Mouse (Mus musculus) left cerebral cortex, adult 2 months (tissue): ENCODE data around the gene Nudt8. TPM values are rescaled to one million over a fixed set of nuclear protein-coding genes. Genes with fewer than 3 reads are reported as not detected.

Source experiments
- DNase-seq, 2 experiments: peaks; one replicate each; pipeline ENCODE4 v3.0.0; 2021 to 2022; ENCODE audit warnings: low spot score in 2 of 2, mixed read lengths in 1 of 2; ENCODE audit errors: extremely low spot score in 1 of 2
- H3K27ac ChIP-seq: fragments of 200-600 bp; 2 replicates; pipeline ENCODE4 v1.8.1; 2022
- H3K4me3 ChIP-seq: fragments of 200-600 bp; 2 replicates; pipeline ENCODE4 v1.8.1; 2022
- CTCF ChIP-seq: fragments of 200-600 bp; IDR thresholded peaks from 2 replicates; pipeline ENCODE4 v1.8.1; 2022; ENCODE audit warnings: antibody characterized with exemption, mild to moderate bottlenecking, moderate library complexity
- intact Hi-C: fragments of 180-260 bp; cut with DNase I; formaldehyde crosslinking; loops from one replicate; pipeline ENCODE4 v1.15.1; 2025
- total RNA-seq, 2 experiments: library from RNA; stranded (reverse); gene quantifications; 2 replicates each; pipeline ENCODE4 v1.2.3; 2021

Nudt8 gene
- total RNA-seq, 2 experiments from 2014 or later = 8.3 to 10.2 TPM

GRCm38 (mm10) chr19:3990804-3991203, 9.6 kb upstream of the Nudt8 start:
- intact Hi-C loops = no loop called here
- Histone ChIP-seq H3K4me3 (no peak overlapping the region), H3K27ac (no peak overlapping the region)
- no peak for DNase-seq
- TF ChIP-seq CTCF = no peak

DNA sequence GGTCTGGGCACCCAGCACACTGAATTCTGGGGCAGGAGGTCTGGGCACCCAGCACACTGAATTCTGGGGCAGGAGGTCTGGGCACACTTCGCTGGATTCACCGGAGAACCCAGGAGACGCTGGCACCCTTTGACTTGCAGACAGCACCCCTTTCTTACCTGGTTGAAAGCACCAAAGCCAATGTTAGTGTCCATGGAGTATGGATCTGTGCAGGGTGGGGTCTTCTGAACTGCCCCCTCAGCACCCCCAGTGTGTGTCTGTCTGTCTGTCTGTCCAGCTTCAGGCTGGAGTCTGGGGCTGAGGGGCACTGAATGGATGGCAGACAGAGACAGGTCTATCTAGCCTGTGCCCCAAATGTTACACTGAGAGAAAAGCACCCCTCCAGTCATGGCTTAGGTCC, 8.8 kb upstream of the Nudt8 start:
- H3K4me3 ChIP-seq = no peak overlapping the region
- no peak overlapping the region for H3K27ac ChIP-seq
- no peak for TF ChIP-seq CTCF
- intact Hi-C loops = no loop called here
- no peak for DNase-seq

DNA sequence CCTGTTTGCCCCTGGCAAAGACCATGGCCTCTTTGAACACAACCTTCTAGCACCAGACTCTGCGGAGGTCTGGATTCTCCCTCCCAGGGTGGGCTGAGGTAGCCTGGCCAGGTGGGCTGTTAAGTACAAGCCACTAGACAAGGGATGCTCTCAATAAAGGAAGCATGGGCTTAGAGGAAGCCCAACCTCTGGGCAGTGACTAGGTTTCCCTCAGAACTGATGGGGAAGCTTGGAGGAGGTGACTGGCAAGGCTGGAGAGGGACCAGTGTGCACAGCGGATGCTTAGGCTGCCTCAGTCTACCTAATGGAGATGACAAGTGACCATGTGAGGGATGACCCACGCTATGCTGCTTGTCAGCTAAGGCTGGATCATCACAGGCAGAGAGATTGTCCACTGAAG, 8.4 kb upstream of the Nudt8 start:
- Histone ChIP-seq H3K27ac (no peak overlapping the region), H3K4me3 (no peak overlapping the region)
- no peak for DNase-seq
- no peak for TF ChIP-seq CTCF
- intact Hi-C loops = no loop called here

DNA sequence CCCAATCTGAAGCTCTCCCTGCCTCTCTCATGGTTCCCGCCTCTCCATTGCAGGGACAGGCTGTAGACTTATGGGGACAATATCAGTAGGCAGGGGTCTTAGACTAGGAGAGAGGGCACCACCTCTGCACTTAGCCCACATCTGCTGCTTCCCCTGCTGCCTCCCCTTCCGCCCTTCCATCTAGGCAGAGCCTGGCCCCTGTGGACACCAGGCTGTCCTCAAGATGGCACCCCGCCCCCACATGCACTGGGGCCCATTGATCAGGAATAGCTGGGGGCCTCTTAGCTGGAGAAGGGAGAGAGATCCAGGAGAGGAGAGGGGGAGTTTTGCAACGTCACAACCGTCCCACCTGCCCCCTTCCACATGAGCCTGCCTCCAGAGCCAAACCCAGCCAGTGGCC, 8.0 kb upstream of the Nudt8 start, which contains the start of gene Tbx10:
Gene Tbx10 (plus strand): TSS at position 337 of the 400 bp plus-strand sequence.
- intact Hi-C loops = no loop called here
- no peak for DNase-seq
- Histone ChIP-seq H3K27ac (no peak within 1 kb of the TSS), H3K4me3 (no peak within 1 kb of the TSS)
- no peak for TF ChIP-seq CTCF

GRCm38 (mm10) chr19:3994932-3995331, 5.4 kb upstream of the Nudt8 start:
- H3K4me3 ChIP-seq = no peak overlapping the region
- H3K27ac ChIP-seq = no peak overlapping the region
- DNase-seq = no peak
- intact Hi-C loops = no loop called here
- no peak for TF ChIP-seq CTCF

GRCm38 (mm10) chr19:3995505-3995904, 4.9 kb upstream of the Nudt8 start:
- H3K27ac ChIP-seq = no peak overlapping the region
- intact Hi-C loops = no loop called here
- DNase-seq = no peak

DNA sequence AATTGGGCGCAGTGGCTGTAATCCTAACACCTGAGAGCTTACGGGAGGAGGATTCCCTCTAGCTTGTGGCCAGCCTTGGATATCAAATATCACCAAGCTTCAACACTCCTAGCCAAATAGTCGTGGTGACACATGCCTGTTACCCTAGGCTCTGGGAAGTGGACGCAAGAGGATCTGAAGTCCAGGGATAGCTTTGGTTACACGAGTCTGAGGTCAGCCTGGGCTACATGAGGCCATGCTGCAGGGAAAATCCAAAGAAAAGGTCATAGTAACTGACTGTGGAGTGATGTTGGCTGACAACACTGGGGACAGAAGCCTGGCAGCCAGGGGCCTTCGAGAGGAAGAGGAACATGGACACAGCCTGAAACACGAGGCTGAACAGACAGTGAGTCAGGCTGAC, 4.3 kb upstream of the Nudt8 start:
- no peak for TF ChIP-seq CTCF
- Histone ChIP-seq H3K27ac (no peak overlapping the region), H3K4me3 (no peak overlapping the region)
- intact Hi-C loops = no loop called here
- no peak for DNase-seq

More at GRCm38 (mm10) chr19:3995505-3995904, 4.9 kb upstream of the Nudt8 start:
- TF ChIP-seq CTCF = no peak
- no peak overlapping the region for H3K4me3 ChIP-seq

DNA sequence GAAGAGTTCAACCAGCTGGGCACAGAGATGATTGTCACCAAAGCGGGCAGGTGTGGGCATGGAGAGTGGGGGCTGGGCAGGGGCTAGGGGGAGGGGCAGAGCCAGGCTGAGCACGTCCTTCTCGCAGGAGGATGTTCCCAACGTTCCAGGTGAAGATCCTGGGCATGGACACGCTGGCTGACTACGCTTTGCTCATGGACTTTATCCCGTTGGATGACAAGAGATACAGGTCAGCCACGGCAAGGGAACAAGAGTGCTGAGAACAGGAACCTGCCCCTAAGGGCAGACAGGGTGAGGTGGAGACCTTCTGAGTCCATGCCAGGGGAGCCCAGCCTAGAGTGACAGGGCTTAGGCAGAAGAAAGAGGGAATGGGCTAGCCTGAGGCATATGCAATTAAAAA, 3.6 kb upstream of the Nudt8 start:
- Histone ChIP-seq H3K4me3 (no peak overlapping the region), H3K27ac (no peak overlapping the region)
- intact Hi-C loops = no loop called here
- no peak for DNase-seq
- TF ChIP-seq CTCF = no peak

GRCm38 (mm10) chr19:3997231-3997630, 3.1 kb upstream of the Nudt8 start:
- TF ChIP-seq CTCF = no peak
- no peak for DNase-seq
- no peak overlapping the region for H3K27ac ChIP-seq
- H3K4me3 ChIP-seq = no peak overlapping the region
- intact Hi-C loops = no loop called here

GRCm38 (mm10) chr19:3998335-3998734, 2.0 kb upstream of the Nudt8 start:
- intact Hi-C loops = no loop called here
- no peak for TF ChIP-seq CTCF
- Histone ChIP-seq H3K4me3 (no peak overlapping the region), H3K27ac (no peak overlapping the region)
- DNase-seq = no peak

- no peak for TF ChIP-seq CTCF
- DNase-seq = no peak
- Histone ChIP-seq H3K4me3 (no peak overlapping the region), H3K27ac (no peak overlapping the region)
- intact Hi-C loops = no loop called here
These were observed 1.2 kb upstream of the Nudt8 start for GRCm38 (mm10) chr19:3999121-3999730.

DNA sequence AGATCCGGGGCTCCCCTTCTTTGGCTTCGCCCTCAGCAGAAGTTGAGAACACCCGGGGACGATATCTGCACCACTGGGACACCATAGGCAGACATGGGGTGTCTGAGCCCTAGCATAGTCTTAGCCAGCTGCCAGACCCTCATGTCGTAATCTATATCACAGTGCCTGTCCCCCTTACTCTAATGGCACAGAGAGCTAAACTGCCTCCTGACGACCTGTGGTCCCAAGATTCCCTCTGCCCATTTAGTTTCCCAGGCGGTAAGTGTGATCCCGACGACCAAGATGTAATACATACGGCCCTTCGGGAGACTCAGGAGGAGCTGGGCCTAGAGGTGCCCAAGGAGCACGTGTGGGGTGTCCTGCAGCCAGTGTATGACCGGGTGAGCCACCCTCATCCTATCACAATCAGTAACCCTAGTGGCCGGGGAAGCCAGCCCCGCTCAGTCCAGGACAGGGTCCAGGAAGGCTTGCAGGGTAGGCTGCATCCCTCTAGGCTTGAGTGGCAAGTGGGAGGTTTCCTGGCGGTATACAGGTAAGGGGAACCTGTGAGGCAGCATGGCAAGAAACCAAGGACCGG, 657 bp downstream of the Nudt8 start:
- intact Hi-C loops = loop anchor here (1.0 kb wide), 1 partner anchor 11 kb away; the partner anchor contains the start of gene Ndufv1
- no peak for TF ChIP-seq CTCF
- H3K27ac ChIP-seq = peak overlapping the region; percentile 96

DNA sequence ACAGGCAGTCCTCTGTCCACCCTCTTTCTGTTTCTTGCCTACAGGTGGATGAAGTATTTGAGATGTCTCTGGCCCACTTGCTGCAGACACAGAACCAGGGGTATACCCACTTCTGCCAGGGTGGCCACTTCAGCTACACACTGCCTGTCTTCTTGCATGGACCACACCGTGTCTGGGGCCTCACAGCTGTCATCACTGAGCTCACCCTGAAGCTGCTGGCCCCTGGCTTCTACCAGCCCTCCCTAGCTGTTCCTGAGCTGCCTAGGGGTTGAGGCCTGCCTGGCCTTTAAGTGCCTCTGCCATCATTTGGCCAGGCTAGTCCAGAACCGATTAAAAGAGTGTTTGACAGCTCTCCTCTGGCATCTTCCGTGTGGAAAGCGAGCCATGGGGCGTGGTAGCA, 1.4 kb downstream of the Nudt8 start:
- DNase-seq = no peak
- Histone ChIP-seq H3K4me3 (no peak overlapping the region), H3K27ac (no peak overlapping the region)
- TF ChIP-seq CTCF = no peak
- intact Hi-C loops = no loop called here

More for the DNA sequence above, 657 bp downstream of the Nudt8 start:
- H3K4me3 ChIP-seq = peak overlapping the region; percentile 66
- DNase-seq = no peak
